Mouse (Mus musculus): ENCODE results near the gene Cxcr1.
"Not testable (repeated sequence)": the region's sequence is repeated elsewhere in the genome, so short reads cannot be mapped to it uniquely, and the experiment has no call there.

Cxcr1 gene

GRCm38 (mm10) chr1:74196621-74197419 is 2.4 kb upstream of the Cxcr1 start:
- no peak for DNase-seq (ENCODE audit: low spot score in 2 of 2)

DNA sequence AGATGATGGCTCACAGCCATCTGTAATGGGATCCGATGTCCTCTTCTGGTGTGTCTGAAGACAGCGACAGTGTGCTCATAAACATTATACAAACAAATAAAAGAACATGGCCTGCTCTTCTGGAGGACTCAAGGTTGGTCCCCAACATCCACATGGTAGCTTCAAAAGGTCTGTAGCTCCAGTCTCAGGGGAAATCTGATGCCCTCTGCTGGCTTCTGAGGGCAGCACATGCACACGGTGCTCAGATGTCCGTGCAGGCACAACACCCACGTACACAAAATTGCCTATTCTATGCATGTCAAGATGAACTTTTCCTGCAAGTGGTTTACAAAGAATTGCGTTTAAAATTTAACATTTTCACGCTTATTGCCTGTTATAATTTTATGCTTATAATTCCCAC is 1.5 kb upstream of the Cxcr1 start:
- DNase-seq (ENCODE audit: low spot score in 2 of 2): no peak

DNA sequence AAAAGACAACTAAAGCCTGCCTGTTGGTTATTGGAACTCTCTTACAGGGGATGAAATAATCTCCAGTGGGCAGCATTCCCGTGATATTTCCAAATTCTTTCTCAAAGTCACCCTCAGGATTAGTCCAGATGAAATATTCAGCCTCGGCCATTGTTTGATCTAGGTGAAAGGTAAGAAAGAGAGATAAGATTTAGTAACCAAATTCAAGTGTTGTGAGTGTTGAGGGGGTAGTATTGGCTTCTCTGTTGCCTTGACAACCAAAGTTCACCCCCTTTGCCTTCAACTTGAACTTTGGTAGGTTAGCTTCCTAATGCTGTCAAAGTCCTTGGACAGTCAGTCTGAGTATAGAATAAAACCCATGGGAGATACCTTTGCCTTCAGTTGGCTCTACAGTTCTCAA is 1.7 kb downstream of the Cxcr1 start:
- no peak for DNase-seq (ENCODE audit: low spot score in 2 of 2)

GRCm38 (mm10) chr1:74190471-74190870 is 4.0 kb downstream of the Cxcr1 start:
- no peak for DNase-seq (ENCODE audit: low spot score in 2 of 2)

- DNase-seq (ENCODE audit: low spot score in 2 of 2): no peak
These were observed 11.4 kb downstream of the Cxcr1 start for GRCm38 (mm10) chr1:74183006-74183405.

GRCm38 (mm10) chr1:74181462-74181861 is 13.0 kb downstream of the Cxcr1 start:
- DNase-seq (ENCODE audit: low spot score in 2 of 2): no peak

DNA sequence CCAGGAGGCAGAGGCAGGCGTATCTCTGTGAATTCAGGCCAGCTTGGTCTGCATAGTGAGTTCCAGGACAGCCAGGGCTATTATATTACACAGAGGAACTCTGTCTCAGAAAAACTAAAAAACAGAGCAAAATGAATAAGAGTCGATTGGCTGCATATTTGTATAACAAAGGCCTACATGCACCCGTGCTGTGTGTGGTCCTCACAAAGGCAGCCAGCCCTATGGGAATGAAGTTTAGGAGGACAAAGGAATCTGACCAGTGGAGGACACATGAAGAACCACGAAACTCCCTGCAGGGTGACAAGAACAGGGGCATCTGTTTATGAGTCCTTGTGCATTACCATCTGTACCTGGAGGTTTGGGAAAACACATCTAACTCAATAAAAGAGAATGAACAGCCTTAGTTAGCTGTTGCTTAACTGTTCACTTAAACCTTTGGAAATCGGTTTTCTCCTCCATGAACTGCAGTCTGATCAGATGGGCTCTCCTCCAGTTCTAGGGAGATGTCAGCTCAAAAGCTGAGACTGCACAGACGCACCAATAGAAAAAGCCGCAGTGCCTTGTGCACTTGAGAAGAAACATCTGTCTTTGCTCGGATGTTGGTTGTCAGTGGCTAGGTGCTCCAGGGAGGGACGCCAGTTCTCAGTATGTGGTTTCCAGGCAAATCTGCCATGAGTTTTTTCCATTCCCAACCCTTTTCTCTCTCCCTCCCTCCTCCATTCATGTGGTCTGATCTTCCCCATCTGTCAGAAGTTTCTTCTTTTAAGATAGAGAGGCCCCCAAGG is 14.6 kb downstream of the Cxcr1 start:
- no peak for DNase-seq (ENCODE audit: low spot score in 2 of 2)

GRCm38 (mm10) chr1:74178618-74179017 is 15.8 kb downstream of the Cxcr1 start:
- DNase-seq (ENCODE audit: low spot score in 2 of 2): no peak

DNA sequence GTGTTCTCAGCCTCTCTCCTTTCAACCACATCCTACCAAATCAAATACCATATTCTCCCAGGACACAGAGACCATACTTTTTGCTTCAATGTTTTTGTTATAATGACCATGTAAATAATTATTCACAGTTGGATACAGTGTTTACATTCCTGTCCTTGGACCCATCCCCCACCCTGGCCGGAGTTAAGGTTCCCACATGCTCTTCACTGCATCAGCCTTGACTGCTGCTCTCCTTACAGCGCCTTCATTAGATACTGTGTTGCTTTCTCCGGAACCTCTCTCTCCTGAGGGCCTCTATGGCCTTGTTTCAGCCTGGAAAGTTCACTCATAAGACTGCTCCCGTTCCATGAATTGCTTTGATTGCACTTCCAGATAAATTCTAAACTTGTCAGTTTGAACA is 18.7 kb downstream of the Cxcr1 start:
- no peak for DNase-seq (ENCODE audit: low spot score in 2 of 2)

- DNase-seq (ENCODE audit: low spot score in 2 of 2): no peak
These were observed 21.7 kb downstream of the Cxcr1 start for GRCm38 (mm10) chr1:74172722-74173121.

DNA sequence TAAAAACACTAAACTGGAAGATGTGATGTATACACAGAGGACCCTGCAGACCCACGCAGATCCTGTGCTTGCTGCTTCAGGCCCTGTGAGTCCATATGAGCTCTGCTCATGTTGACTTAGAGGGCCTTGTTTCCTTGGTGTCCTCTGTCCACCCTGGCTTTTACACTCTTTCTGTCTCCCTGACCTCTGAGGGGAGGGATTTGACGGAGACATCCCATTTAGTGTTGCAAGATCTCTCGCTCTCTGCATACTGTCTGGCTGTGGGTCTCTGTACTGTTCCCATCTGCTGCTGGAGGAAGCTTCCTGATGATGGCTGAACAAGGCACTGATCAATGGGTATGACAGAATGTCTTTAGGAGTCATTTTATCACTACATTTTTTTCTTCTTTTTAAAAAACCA is 24.7 kb downstream of the Cxcr1 start:
- DNase-seq (ENCODE audit: low spot score in 2 of 2): no peak

DNA sequence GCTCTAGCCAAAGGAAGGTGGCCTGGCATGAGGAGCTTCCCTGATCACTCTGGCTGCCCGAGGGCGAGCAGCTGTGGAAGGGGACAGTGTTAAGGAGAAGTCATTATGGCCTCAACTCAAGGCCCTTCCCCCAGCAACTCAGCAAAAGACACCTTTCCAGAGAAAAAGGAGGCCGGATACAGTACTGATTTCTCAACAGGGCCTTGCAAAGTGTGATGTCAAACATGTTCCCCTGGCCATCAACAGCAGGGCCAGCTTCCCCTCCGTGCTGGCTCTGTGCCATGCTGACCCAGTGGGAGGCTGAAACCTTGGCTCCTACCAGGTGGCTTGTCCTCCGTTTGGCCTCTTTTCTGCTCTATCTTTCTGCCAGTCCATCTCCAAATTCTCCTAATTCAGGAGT is 27.3 kb downstream of the Cxcr1 start:
- DNase-seq (ENCODE audit: low spot score in 2 of 2): no peak

DNA sequence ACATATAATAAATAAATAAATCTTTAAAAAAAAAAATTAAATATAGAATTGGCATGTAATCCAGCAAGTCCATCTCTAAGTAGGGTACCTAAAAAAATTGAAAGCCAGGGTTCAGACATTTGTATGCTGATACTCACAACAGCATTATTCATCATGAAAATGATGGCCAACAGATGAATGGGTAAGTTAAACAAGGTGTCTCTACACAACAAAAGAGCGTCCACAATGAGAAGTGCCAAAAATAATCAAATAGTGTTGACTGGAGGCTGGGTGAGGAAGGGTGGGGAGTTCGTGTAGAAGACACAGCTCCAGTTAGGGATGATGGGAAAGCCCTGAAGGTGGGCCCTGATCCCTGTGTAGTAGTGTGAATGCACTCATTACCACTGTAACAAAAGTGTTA is 34.4 kb downstream of the Cxcr1 start:
- no peak for DNase-seq (ENCODE audit: low spot score in 2 of 2)

DNA sequence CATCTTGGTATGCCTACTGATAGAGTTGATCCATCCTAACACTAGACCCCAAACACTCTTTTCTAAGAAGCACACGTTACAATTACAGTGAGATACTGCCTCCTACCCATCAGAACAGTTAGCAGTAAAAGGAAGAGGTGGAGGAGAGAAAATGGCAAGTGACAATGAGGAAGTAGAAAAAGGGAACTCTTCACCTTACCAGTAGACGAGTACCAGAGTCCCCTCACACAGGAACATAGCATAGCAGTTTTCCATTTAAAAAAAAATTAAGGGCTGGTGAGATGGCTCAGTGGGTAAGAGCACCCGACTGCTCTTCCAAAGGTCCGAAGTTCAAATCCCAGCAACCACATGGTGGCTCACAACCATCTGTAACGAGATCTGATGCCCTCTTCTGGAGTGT is 34.8 kb downstream of the Cxcr1 start:
- not testable (repeated sequence) for DNase-seq (ENCODE audit: low spot score in 2 of 2)

DNA sequence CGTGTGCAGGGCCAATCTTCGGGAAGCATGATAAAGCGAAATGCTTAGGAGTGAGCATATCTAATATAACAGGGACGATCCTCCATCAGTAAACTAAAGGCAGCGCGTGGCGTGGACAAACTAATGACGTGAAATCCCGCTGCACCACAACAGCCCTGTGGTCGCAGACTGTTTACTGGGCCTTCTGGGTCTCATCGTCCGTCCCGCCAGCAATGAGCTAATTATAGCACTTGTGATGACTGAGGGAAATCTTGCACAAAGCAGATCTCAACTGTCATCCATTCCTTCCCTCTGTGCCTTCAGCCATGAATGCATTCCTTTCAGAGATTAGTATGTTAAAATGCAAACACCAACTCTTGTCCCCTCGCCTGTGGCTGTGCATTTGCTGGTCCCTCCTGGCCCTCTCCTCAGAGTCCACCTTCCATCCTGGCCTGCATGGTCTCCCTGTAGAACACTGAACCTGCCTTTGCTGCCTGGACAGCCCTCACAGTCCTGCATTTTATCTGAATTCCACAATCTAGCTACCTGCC is 38.0 kb downstream of the Cxcr1 start:
- DNase-seq (ENCODE audit: low spot score in 2 of 2): no peak

- no peak for DNase-seq (ENCODE audit: low spot score in 2 of 2)
These were observed 38.9 kb downstream of the Cxcr1 start for GRCm38 (mm10) chr1:74155435-74156012.

DNA sequence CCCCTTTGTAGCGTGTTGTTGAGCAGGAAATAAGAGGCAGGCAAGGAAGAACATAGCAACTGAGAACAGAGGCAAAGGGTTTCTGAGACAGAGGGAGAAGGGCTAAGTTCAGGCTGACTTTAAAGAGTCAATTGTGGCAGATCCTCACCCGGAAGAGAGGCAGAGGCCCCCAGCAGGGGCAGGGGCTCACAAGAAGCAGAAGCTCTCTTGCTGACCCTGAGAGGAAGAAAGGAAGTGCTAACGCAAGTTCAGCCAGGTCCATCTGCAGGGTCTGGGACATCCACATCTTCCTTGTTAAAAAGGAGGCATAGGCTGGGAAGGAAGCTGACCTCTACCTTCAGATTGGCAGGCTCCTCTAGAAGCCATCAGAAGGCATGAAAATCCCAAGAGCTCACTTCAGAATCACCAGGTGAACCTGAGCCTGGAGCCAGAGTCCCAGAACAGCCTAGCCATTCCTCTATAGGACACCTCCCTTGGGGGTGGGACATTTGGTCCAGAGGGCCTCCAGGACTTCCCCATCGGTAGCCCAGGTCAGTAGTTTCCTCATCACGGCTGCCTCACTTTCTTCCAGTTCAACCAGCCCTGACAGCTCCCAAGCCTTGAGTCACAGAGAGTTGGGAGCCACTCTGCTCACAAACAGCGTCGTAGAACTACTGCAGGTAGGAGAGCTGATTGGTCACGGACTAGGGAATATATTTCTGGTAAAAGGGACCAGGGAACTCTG is 40.8 kb downstream of the Cxcr1 start, which contains the start of gene Cxcr2:
Gene Cxcr2 (plus strand): TSS at position 529 of the 724 bp plus-strand sequence.
- no peak for DNase-seq (ENCODE audit: low spot score in 2 of 2)

- no peak for DNase-seq (ENCODE audit: low spot score in 2 of 2)
These were observed 43.3 kb downstream of the Cxcr1 start for GRCm38 (mm10) chr1:74151091-74151490.

DNA sequence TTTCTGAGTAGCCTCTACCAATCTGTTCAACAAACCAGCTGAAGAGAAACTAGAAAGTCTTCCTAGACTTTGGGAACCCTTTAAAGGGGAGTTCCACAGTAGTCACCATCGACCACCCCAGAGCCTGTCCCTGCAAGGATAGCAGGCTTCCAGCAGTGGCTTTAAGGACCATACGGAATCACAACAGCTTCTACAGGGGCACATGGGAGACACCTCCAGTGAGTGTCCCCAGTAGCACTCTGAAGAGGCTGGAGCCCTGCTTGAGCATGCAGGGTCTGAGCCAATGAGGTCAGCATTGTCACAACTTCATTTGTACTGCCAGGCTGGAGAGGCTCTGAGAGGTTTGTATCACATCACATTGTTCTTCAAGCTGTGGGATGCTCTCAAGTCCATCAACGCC is 44.3 kb downstream of the Cxcr1 start:
- DNase-seq (ENCODE audit: low spot score in 2 of 2): no peak

- no peak for DNase-seq (ENCODE audit: low spot score in 2 of 2)
These were observed 45.1 kb downstream of the Cxcr1 start for GRCm38 (mm10) chr1:74149106-74149885.
